Mouse (Mus musculus) large intestine, adult 2 months (tissue): Measurements from ENCODE around the gene Bok. TPM values are rescaled to one million over a fixed set of nuclear protein-coding genes. Genes with fewer than 3 reads are reported as not detected.

Experiments used
- DNase-seq: peaks from one replicate; pipeline ENCODE4 v3.0.0-alpha.2; 2012; ENCODE audit warnings: low read depth, low spot score
- WGBS: fragments of 180-500 bp; shearing (Covaris S2); methylation state at CpG from one replicate; pipeline ENCODE4 v1.1.7; 2018; 5-methylcytosine and 5-hydroxymethylcytosine counted together
- polyA plus RNA-seq: library from polyadenylated mRNA; depleted of rRNA; stranded (reverse); fragments of >200 nt; gene quantifications from 2 replicates; pipeline ENCODE4 v1.2.3, GENCODE M21; 2012; rRNA removed

Bok gene
- polyA plus RNA-seq, 1 experiment = 25.5 TPM

DNA sequence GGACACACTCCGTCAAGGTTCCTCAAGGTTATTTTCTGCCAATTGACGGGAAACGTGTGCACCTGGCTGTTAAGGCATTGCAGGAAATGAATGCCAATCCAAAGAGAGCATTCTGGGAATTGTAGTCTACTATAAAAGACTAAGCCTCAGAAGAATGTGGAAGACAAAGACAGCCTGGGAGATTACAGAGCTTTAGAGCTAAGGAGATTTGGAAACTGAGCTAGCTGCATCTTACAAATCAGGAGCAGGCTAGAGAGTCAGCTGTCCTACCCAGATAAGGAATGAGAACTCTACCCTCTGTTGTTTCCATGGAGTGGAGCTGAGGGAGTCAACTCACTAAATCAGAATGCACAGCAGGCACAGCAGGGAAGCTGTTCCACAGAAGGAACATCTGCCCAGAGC, 46.4 kb downstream of the Bok start:
- DNase-seq = no peak
- 12% methylated on average over 3 of the region's 3 CpGs for WGBS

DNA sequence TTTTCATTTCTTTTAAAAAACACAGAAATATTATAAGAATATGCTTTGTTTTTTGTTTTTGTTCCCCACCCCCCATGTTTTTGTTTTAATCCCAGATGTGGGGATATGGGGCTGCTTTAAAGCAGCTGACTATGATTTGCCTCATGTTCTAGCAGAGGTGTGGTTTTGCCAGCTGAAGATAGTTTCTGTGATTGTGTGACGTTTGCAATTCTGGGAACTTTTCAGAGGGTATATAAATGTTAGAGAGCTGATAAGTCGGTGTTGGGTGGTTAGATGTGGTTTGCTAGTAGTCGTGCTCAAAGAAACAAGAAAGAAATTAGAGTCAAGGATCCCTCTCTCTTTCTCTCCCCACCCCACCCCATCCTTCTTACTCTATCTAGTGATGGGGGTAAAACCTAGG, 50.4 kb downstream of the Bok start:
- DNase-seq = no peak
- 90% methylated on average over 3 of the region's 3 CpGs for WGBS

DNA sequence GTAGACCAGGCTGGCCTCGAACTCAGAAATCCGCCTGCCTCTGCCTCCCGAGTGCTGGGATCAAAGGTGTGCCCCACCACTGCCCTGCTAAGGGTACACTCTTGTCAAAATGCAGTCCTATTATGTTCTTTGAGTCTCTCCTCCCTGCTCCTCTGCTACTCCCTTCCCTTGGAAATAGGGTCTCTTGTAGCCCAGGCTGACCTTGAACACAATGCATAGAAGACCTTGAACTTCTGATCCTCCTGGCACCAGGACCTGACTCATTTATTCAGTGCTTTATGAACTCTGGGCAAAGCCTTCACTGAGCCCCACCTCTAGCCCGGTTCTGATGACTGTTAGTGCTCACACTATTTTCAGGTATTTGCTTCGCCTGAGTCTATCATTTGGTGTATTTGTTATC, 52.3 kb downstream of the Bok start:
- no peak for DNase-seq
- 82% methylated on average over 5 of the region's 5 CpGs for WGBS

GRCm38 (mm10) chr1:93740671-93741070, 55.2 kb downstream of the Bok start:
- no peak for DNase-seq
- 88% methylated on average over 2 of the region's 2 CpGs for WGBS

- DNase-seq = no peak
- WGBS = 88% methylated on average over 4 of the region's 4 CpGs
Measured at GRCm38 (mm10) chr1:93741987-93742386, 56.5 kb downstream of the Bok start.

GRCm38 (mm10) chr1:93742910-93743309, 57.5 kb downstream of the Bok start:
- DNase-seq = no peak

Other genes with a start within 250 kb of the Bok start
- gene Hdlbp, start 206.8 kb upstream of the Bok start, polyA plus RNA-seq = 75.7 and 111 TPM in 2 replicates
- gene Farp2, start 173.6 kb upstream of the Bok start, polyA plus RNA-seq = 12.0 and 17.7 TPM in 2 replicates
- 262 and 267 TPM in 2 replicates for gene Stk25, start 27.0 kb upstream of the Bok start, polyA plus RNA-seq
- 43.7 and 52.2 TPM in 2 replicates for gene Atg4b, start 65.8 kb downstream of the Bok start, polyA plus RNA-seq
- gene Thap4, start 69.2 kb downstream of the Bok start, polyA plus RNA-seq = 113 and 122 TPM in 2 replicates
- 43.9 and 54.5 TPM in 2 replicates for gene Dtymk, start 116.3 kb downstream of the Bok start, polyA plus RNA-seq
- gene Ing5, start 118.3 kb downstream of the Bok start, polyA plus RNA-seq = 5.0 and 5.6 TPM in 2 replicates
- gene D2hgdh, start 139.2 kb downstream of the Bok start, polyA plus RNA-seq = 8.7 and 15.9 TPM in 2 replicates
- gene Gal3st2, start 175.6 kb downstream of the Bok start, polyA plus RNA-seq = 13.6 and 31.8 TPM in 2 replicates
- 28.3 and 73.6 TPM in 2 replicates for gene Gal3st2b, start 232.7 kb downstream of the Bok start, polyA plus RNA-seq